Mouse (Mus musculus): ENCODE measurements around the gene Mthfsd. TPM values are rescaled to one million over a fixed set of nuclear protein-coding genes. Genes with fewer than 3 reads are reported as not detected.

The Mthfsd gene
- total and polyA plus RNA-seq, 2 experiments: 29.5 to 29.8 TPM

DNA sequence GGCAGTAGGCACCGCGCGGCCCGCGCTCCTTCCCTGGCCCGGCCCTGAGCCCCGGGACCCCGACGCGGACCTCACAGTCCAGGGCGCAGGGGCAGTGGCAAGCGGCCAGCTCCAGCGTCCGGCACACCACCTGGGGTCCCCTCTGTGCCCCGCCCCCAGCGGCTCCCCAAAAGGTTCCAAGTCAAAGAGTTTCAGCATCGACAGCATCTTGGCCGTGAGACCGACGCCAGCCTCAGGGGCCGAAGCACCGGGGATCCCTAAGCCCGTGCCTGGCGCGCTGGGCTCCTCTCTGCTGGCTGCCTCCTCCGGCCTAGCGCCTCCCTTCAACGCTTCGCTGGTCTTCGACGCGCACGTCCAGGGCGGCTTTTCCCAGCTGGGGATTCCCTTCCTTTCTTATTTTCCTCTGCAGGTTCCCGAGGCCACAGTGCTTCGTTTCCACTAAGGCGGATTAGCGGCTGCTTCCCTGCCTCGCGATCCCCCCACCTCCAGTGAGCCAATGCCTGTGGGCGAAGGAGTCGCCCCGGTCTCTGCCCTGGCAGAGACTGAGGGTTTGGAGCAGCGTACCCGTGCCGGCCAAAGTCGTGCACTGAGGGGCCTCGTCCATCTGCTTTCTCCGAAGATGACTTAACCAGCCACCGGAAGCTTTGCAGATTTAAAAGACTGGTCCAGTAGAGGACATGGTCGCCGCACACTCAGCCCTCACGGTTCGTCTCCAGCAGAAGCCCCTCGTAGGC lies 20.5 kb upstream of the Mthfsd start:
- Histone ChIP-seq H3K27ac (replicated peaks; ENCODE audit: insufficient read depth, low read depth, low read length) (no peak overlapping the region), H3K4me3 (ENCODE audit: insufficient read depth, low read depth, low read length) (no peak overlapping the region), H3K9ac (ENCODE audit: low read depth, low read length) (no peak overlapping the region), H3K36me3 (ENCODE audit: control insufficient read depth, insufficient read depth, low read length) (no peaks in the 10 kb centered on the region), H3K4me1 (ENCODE audit: control insufficient read depth, insufficient read depth, low read length) (no peaks in the 10 kb centered on the region), H3K79me2 (ENCODE audit: control insufficient read depth, insufficient read depth, low read length) (no peaks in the 10 kb centered on the region), H3K27me3 (ENCODE audit: control insufficient read depth, insufficient read depth, low read length) (peaks cover 23% of the 10 kb centered on the region)
- TF ChIP-seq POLR2A (IDR thresholded peaks at IDR 0.05; ENCODE audit: extremely low read depth, insufficient read depth, low read length) (no peak), CTCF (IDR thresholded peaks at IDR 0.05; ENCODE audit: low read depth, low read length) (no peak)
- WGBS: 7% methylated on average over 54 of the region's 55 CpGs
- no peak for DNase-seq (ENCODE audit: extremely low read depth, low read depth, low spot score)

GRCm38 (mm10) chr8:121127756-121128375 lies 19.7 kb upstream of the Mthfsd start, which contains the start of gene Foxl1:
Foxl1 (plus strand) TSS chr8:121127940.
- Histone ChIP-seq H3K27me3 (ENCODE audit: control insufficient read depth, insufficient read depth, low read length) (peaks cover 26% of the 10 kb centered on the region), H3K4me3 (ENCODE audit: insufficient read depth, low read depth, low read length) (no peak within 1 kb of the TSS)
- TF ChIP-seq POLR2A (IDR thresholded peaks at IDR 0.05; ENCODE audit: extremely low read depth, insufficient read depth, low read length) (no peak), CTCF (IDR thresholded peaks at IDR 0.05; ENCODE audit: low read depth, low read length) (no peak)

DNA sequence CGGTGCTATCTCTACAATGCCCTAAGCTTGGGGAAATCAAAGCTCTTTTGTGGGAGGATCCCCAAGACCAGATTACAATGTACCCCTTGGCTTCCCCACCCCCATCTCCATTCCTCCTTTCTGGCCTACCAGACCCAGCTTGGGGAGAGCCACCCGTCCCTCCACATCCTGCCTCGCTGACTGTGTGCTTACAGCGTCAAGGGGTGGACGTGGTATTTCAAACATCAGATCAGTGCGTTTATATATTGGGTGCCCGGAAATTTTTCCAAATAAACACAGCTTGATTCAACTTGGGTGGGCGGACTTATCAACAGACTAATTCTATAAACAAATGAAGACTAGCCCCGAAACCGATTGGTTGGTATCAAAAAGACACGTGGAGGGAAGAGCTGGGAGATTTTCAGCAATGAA lies 19.1 kb upstream of the Mthfsd start:
- Histone ChIP-seq H3K4me1 (ENCODE audit: control insufficient read depth, insufficient read depth, low read length) (no peaks in the 10 kb centered on the region), H3K4me3 (ENCODE audit: insufficient read depth, low read depth, low read length) (no peak overlapping the region), H3K27ac (replicated peaks; ENCODE audit: insufficient read depth, low read depth, low read length) (no peak overlapping the region), H3K27me3 (ENCODE audit: control insufficient read depth, insufficient read depth, low read length) (peaks cover 27% of the 10 kb centered on the region), H3K79me2 (ENCODE audit: control insufficient read depth, insufficient read depth, low read length) (no peaks in the 10 kb centered on the region), H3K9ac (ENCODE audit: low read depth, low read length) (no peak overlapping the region), H3K36me3 (ENCODE audit: control insufficient read depth, insufficient read depth, low read length) (no peaks in the 10 kb centered on the region)
- WGBS: 7% methylated on average over 11 of the region's 11 CpGs
- TF ChIP-seq POLR2A (IDR thresholded peaks at IDR 0.05; ENCODE audit: extremely low read depth, insufficient read depth, low read length) (no peak), CTCF (IDR thresholded peaks at IDR 0.05; ENCODE audit: low read depth, low read length) (no peak)
- DNase-seq (ENCODE audit: extremely low read depth, low read depth, low spot score): no peak

More at GRCm38 (mm10) chr8:121127756-121128375, 19.7 kb upstream of the Mthfsd start, which contains the start of gene Foxl1:
- Histone ChIP-seq H3K4me1 (ENCODE audit: control insufficient read depth, insufficient read depth, low read length) (no peaks in the 10 kb centered on the region), H3K36me3 (ENCODE audit: control insufficient read depth, insufficient read depth, low read length) (no peaks in the 10 kb centered on the region), H3K79me2 (ENCODE audit: control insufficient read depth, insufficient read depth, low read length) (no peaks in the 10 kb centered on the region), H3K27ac (replicated peaks; ENCODE audit: insufficient read depth, low read depth, low read length) (no peak within 1 kb of the TSS), H3K9ac (ENCODE audit: low read depth, low read length) (no peak within 1 kb of the TSS)
- WGBS: 4% methylated on average over 43 of the region's 43 CpGs
- no peak for DNase-seq (ENCODE audit: extremely low read depth, low read depth, low spot score)

GRCm38 (mm10) chr8:121126694-121127093 lies 18.5 kb upstream of the Mthfsd start:
- Histone ChIP-seq H3K27ac (replicated peaks; ENCODE audit: insufficient read depth, low read depth, low read length) (no peak overlapping the region), H3K36me3 (ENCODE audit: control insufficient read depth, insufficient read depth, low read length) (no peaks in the 10 kb centered on the region), H3K4me1 (ENCODE audit: control insufficient read depth, insufficient read depth, low read length) (no peaks in the 10 kb centered on the region), H3K4me3 (ENCODE audit: insufficient read depth, low read depth, low read length) (no peak overlapping the region), H3K27me3 (ENCODE audit: control insufficient read depth, insufficient read depth, low read length) (peaks cover 27% of the 10 kb centered on the region), H3K79me2 (ENCODE audit: control insufficient read depth, insufficient read depth, low read length) (no peaks in the 10 kb centered on the region), H3K9ac (ENCODE audit: low read depth, low read length) (no peak overlapping the region)
- WGBS: 20% methylated on average over 6 of the region's 6 CpGs
- no peak for TF ChIP-seq CTCF (IDR thresholded peaks at IDR 0.05; ENCODE audit: low read depth, low read length)
- no peak for TF ChIP-seq POLR2A (IDR thresholded peaks at IDR 0.05; ENCODE audit: extremely low read depth, insufficient read depth, low read length)
- DNase-seq (ENCODE audit: extremely low read depth, low read depth, low spot score): no peak

DNA sequence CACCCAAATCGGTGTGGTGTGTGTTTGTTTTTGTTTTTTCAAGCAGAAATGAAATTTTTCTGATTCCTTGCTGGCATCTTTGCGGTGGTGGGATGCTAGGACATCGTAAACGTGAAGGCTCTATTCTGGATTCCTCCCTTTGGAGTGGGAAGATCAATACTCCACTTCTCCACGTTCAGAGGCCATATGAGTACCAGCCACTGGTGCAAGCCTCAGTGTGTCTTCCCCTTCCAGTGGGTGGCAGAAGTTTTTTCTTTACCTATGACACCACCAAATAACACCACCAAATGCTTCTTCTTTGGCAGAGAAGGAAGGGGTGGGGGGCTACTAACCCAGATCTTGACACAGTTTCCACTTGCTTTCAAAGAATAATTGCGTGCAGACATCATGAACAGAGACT lies 18.0 kb upstream of the Mthfsd start:
- Histone ChIP-seq H3K36me3 (ENCODE audit: control insufficient read depth, insufficient read depth, low read length) (no peaks in the 10 kb centered on the region), H3K27ac (replicated peaks; ENCODE audit: insufficient read depth, low read depth, low read length) (no peak overlapping the region), H3K4me1 (ENCODE audit: control insufficient read depth, insufficient read depth, low read length) (no peaks in the 10 kb centered on the region), H3K79me2 (ENCODE audit: control insufficient read depth, insufficient read depth, low read length) (no peaks in the 10 kb centered on the region), H3K4me3 (ENCODE audit: insufficient read depth, low read depth, low read length) (no peak overlapping the region), H3K9ac (ENCODE audit: low read depth, low read length) (no peak overlapping the region), H3K27me3 (ENCODE audit: control insufficient read depth, insufficient read depth, low read length) (peaks cover 27% of the 10 kb centered on the region)
- WGBS: 15% methylated on average over 6 of the region's 6 CpGs
- TF ChIP-seq POLR2A (IDR thresholded peaks at IDR 0.05; ENCODE audit: extremely low read depth, insufficient read depth, low read length) (no peak), CTCF (IDR thresholded peaks at IDR 0.05; ENCODE audit: low read depth, low read length) (no peak)
- DNase-seq (ENCODE audit: extremely low read depth, low read depth, low spot score): no peak

All from liver, adult 2 months (tissue).